Mouse (Mus musculus) forebrain, embryonic 12.5 days (tissue): ENCODE measurements around the gene Gm43951. TPM values are rescaled to one million over a fixed set of nuclear protein-coding genes. Genes with fewer than 3 reads are reported as not detected.

ENCODE experiments used
- ATAC-seq: fragments of 200-750 bp; cut with Nextera tagmentation; 2 replicates; pipeline ENCODE4 v1.8.0; 2017; ENCODE audit warnings: moderate TSS enrichment; ENCODE audit not compliant: low FRiP score
- H3K27ac ChIP-seq: fragments of 300-500 bp; sonication (generic); 2 replicates; pipeline ENCODE4 v1.5.1; 2016; ENCODE audit warnings: mild to moderate bottlenecking
- H3K27me3 ChIP-seq: fragments of 300-500 bp; sonication (generic); 2 replicates; pipeline ENCODE4 v1.6.1; 2016; ENCODE audit warnings: mild to moderate bottlenecking
- H3K36me3 ChIP-seq: fragments of 300-500 bp; sonication (generic); replicated peaks from 2 replicates; pipeline ENCODE4 v1.6.1; 2016; ENCODE audit warnings: mild to moderate bottlenecking
- H3K4me1 ChIP-seq: fragments of 300-500 bp; sonication (generic); 2 replicates; pipeline ENCODE4 v1.6.1; 2016
- H3K4me2 ChIP-seq: fragments of 300-500 bp; sonication (generic); 2 replicates; pipeline ENCODE4 v1.6.1; 2016; ENCODE audit warnings: mild to moderate bottlenecking, moderate library complexity
- H3K4me3 ChIP-seq: fragments of 300-500 bp; sonication (generic); replicated peaks from 2 replicates; pipeline ENCODE4 v1.5.1; 2016; ENCODE audit warnings: mild to moderate bottlenecking
- H3K9ac ChIP-seq: fragments of 300-500 bp; sonication (generic); 2 replicates; pipeline ENCODE4 v1.6.1; 2016; ENCODE audit warnings: mild to moderate bottlenecking
- H3K9me3 ChIP-seq: fragments of 300-500 bp; sonication (generic); 2 replicates; pipeline ENCODE4 v1.6.1; 2016
- WGBS: fragments of 180-500 bp; shearing (Covaris S2); methylation state at CpG from one replicate; pipeline ENCODE4 v1.1.7; 2016; 5-methylcytosine and 5-hydroxymethylcytosine counted together
- polyA plus RNA-seq: library from polyadenylated mRNA; unstranded; fragments of >200 nt; fragmentation: Nextera tagmentation; extraction: Ambion mirVana; gene quantifications from 2 replicates; pipeline ENCODE4 v1.2.1, GENCODE M21; 2016

Gene Gm43951
- polyA plus RNA-seq, 1 experiment from 2014 or later: 0.83 TPM

GRCm38 (mm10) chr11:72224865-72225264 lies 18.2 kb upstream of the Gm43951 start:
- no peaks in the 10 kb centered on the region for H3K9me3 ChIP-seq
- H3K4me1 ChIP-seq: peaks cover 12% of the 10 kb centered on the region
- no peak overlapping the region for H3K9ac ChIP-seq
- H3K27me3 ChIP-seq: peaks cover 6% of the 10 kb centered on the region; the same call in 1 of the 2 replicates
- WGBS: 32% methylated on average over 5 of the region's 5 CpGs
- no peak overlapping the region for H3K27ac ChIP-seq
- peak; percentile 33; the same call in 1 of the 2 replicates for ATAC-seq
- H3K36me3 ChIP-seq: no peaks in the 10 kb centered on the region
- H3K4me2 ChIP-seq: no peak overlapping the region
- H3K4me3 ChIP-seq: no peak overlapping the region

DNA sequence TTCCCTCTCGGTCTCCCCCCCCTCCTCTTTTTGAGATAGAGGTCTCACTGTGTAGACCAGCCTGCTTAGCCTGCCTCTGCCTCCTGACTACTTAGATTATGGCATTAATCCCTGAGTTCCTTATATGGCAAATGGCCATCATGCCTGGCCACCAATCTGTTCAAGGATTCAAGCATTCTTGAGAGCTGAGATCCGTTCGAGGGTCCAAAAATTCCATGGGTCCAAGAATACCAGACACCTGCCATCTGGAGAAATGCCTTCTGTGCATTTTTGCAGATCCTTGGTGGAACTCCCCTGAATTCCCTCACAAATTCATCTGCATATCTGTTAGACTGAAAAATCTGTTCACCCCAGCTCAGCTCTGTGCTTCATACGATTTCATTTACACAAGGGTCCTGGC lies 16.8 kb upstream of the Gm43951 start:
- 81% methylated on average over 4 of the region's 4 CpGs for WGBS
- Histone ChIP-seq H3K9me3 (no peaks in the 10 kb centered on the region), H3K4me2 (no peak overlapping the region), H3K4me3 (no peak overlapping the region), H3K9ac (no peak overlapping the region), H3K4me1 (peaks cover 12% of the 10 kb centered on the region), H3K36me3 (no peaks in the 10 kb centered on the region), H3K27me3 (peaks cover 3% of the 10 kb centered on the region; the same call in 1 of the 2 replicates), H3K27ac (no peak overlapping the region)
- ATAC-seq: no peak

GRCm38 (mm10) chr11:72221278-72221677 lies 14.6 kb upstream of the Gm43951 start:
- no peaks in the 10 kb centered on the region for H3K36me3 ChIP-seq
- whole genome bisulfite sequencing: 15% methylated on average over 6 of the region's 6 CpGs
- H3K4me1 ChIP-seq: peaks cover 14% of the 10 kb centered on the region
- no peak overlapping the region for H3K4me3 ChIP-seq
- no peaks in the 10 kb centered on the region for H3K9me3 ChIP-seq
- no peaks in the 10 kb centered on the region for H3K27me3 ChIP-seq
- H3K9ac ChIP-seq: no peak overlapping the region
- no peak overlapping the region for H3K4me2 ChIP-seq
- H3K27ac ChIP-seq: no peak overlapping the region
- ATAC-seq: no peak

DNA sequence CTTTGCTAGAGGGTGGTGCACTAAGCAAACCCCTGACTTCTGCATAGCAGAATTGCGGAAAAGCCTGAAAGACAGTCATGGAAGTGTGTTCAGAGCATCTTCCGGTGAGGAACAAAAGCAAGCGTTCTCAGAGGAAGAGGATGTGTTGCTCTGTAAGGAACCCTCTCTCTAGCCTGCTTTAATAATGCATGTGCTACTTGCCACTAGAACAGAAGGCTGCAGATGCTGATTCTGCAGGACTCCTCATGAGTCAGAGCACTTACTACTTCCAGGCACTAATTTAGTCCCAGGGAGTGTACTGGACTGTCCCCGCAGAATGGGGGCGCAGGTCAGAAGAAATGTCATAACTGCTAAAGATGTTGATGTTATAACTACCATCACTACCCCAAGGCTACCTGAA lies 10.5 kb upstream of the Gm43951 start:
- WGBS: 86% methylated on average over 5 of the region's 5 CpGs

GRCm38 (mm10) chr11:72215410-72215797 lies 8.8 kb upstream of the Gm43951 start, which contains the start of gene Med31:
Med31 (minus strand) TSS chr11:72215592.
- Histone ChIP-seq H3K9ac (peak within 1 kb of the TSS; percentile 77), H3K4me3 (peak within 1 kb of the TSS; percentile 83), H3K36me3 (peaks cover 22% of the 10 kb centered on the region), H3K27me3 (no peaks in the 10 kb centered on the region), H3K27ac (peak within 1 kb of the TSS; percentile 59; the same call in 1 of the 2 replicates), H3K4me1 (peaks cover 22% of the 10 kb centered on the region), H3K4me2 (peak within 1 kb of the TSS; percentile 95), H3K9me3 (no peaks in the 10 kb centered on the region)
- ATAC-seq: peak; percentile 70
- 4% methylated on average over 29 of the region's 29 CpGs for WGBS

More for the DNA sequence above, 10.5 kb upstream of the Gm43951 start:
- H3K27ac ChIP-seq: no peak overlapping the region
- H3K36me3 ChIP-seq: peaks cover 6% of the 10 kb centered on the region; the same call in 1 of the 2 replicates
- H3K9me3 ChIP-seq: no peaks in the 10 kb centered on the region
- no peak for ATAC-seq
- 0 out of 2 replicates have a peak overlapping the region, but pooled peaks have one; percentile 4 for H3K4me2 ChIP-seq
- H3K27me3 ChIP-seq: no peaks in the 10 kb centered on the region
- H3K4me3 ChIP-seq: no peak overlapping the region
- peaks cover 22% of the 10 kb centered on the region for H3K4me1 ChIP-seq
- no peak overlapping the region for H3K9ac ChIP-seq

GRCm38 (mm10) chr11:72214591-72215409 lies 8.2 kb upstream of the Gm43951 start:
- Histone ChIP-seq H3K9ac (peak overlapping the region; percentile 77), H3K4me2 (peak overlapping the region; percentile 95), H3K9me3 (no peaks in the 10 kb centered on the region), H3K4me1 (peaks cover 22% of the 10 kb centered on the region), H3K27ac (peak overlapping the region; percentile 59; the same call in 1 of the 2 replicates), H3K4me3 (peak overlapping the region; percentile 83), H3K36me3 (peaks cover 28% of the 10 kb centered on the region), H3K27me3 (no peaks in the 10 kb centered on the region)
- WGBS: under 1% methylated on average over 51 of the region's 51 CpGs
- peak; percentile 97 for ATAC-seq

DNA sequence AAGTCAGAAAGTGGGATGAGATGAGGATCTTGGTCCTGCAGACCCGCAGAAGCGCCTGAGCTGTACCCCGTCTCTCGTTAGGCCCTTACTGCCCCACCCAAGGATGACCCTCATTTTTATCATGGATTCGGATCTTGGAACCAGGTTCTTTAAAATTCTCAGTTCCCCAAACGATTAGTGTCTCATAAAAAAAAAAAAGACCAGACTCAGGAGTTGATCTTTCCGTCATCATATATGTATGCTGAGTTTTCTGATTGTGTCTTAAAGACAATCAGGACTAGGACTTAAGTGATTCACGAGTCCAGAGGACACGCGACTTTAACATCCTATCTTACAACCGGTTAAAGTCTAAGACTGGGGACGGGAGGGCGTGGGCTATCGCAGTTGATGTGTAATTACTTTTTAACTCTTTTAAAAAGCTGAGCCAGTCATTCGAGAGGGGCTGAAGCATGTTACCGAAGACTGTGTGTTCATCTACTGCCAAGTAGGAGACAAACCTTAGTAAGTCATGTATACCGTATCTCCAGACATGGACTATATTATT lies 1.3 kb upstream of the Gm43951 start:
- no peaks in the 10 kb centered on the region for H3K9me3 ChIP-seq
- H3K4me2 ChIP-seq: peak overlapping the region; percentile 94
- no peak for ATAC-seq
- H3K4me3 ChIP-seq: peak overlapping the region; percentile 87
- H3K27ac ChIP-seq: peak overlapping the region; percentile 27; the same call in 1 of the 2 replicates
- H3K27me3 ChIP-seq: no peaks in the 10 kb centered on the region
- peak overlapping the region; percentile 88 for H3K9ac ChIP-seq
- 24% methylated on average over 17 of the region's 17 CpGs for WGBS
- H3K4me1 ChIP-seq: peaks cover 41% of the 10 kb centered on the region
- H3K36me3 ChIP-seq: peaks cover 32% of the 10 kb centered on the region

GRCm38 (mm10) chr11:72207204-72207833 lies 679 bp upstream of the Gm43951 start, which contains the start of the genes 4933427D14Rik and Txndc17:
4933427D14Rik (minus strand) TSS chr11:72207459.
Txndc17 (plus strand) TSS chr11:72207547.
- H3K9me3 ChIP-seq: no peaks in the 10 kb centered on the region
- H3K9ac ChIP-seq: peak within 1 kb of the TSS; percentile 88
- ATAC-seq: peak; percentile 92
- H3K36me3 ChIP-seq: peaks cover 28% of the 10 kb centered on the region
- no peaks in the 10 kb centered on the region for H3K27me3 ChIP-seq
- peak within 1 kb of the TSS; percentile 87 for H3K4me3 ChIP-seq
- H3K4me2 ChIP-seq: peak within 1 kb of the TSS; percentile 94
- H3K4me1 ChIP-seq: peaks cover 42% of the 10 kb centered on the region
- WGBS: under 1% methylated on average over 42 of the region's 42 CpGs
- H3K27ac ChIP-seq: peak within 1 kb of the TSS; percentile 71

DNA sequence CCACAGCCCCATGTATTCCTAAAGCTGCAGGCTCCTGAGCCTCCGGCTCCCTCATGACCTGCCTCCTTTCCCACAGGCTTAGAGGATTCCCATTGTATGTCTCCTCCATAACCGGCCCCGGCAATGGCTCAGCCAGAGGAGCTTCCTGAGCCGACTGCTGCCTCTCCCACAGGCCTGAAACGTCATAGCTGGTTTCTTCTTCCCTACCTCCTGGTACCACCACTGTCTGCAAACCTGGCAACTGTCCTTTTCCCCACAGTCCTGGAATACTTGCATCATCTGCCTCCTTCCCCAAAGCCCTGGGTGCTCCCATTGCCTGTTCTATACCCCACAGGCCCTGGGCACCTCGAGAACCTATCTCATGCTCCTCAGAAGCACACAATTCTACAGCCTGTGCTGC lies 1.4 kb downstream of the Gm43951 start:
- no peak overlapping the region for H3K4me2 ChIP-seq
- H3K27me3 ChIP-seq: no peaks in the 10 kb centered on the region
- WGBS: 90% methylated on average over 6 of the region's 6 CpGs
- no peak overlapping the region for H3K27ac ChIP-seq
- no peak for ATAC-seq
- H3K4me1 ChIP-seq: peaks cover 42% of the 10 kb centered on the region
- H3K9me3 ChIP-seq: no peaks in the 10 kb centered on the region
- H3K36me3 ChIP-seq: peaks cover 19% of the 10 kb centered on the region
- H3K4me3 ChIP-seq: peak overlapping the region; percentile 87; the same call in 1 of the 2 replicates
- H3K9ac ChIP-seq: peak overlapping the region; percentile 88; the same call in 1 of the 2 replicates

DNA sequence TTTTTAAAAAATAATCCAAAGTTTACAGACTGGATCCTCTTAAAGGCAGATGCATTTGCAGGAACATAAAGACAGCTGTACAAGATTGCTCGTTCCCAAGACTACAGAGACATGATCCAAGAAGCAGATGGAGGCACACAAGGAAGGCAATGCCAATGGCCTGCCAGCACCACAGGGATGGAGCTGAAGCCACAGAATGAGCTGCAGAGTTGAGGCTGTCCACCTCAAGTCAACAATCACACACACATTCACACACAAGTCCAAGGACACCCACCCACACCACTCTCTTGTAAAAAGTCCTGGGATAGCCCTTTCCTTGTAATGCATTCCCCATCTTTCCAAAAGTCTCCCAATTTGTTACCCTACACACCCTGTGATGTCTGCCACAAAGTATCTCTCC lies 3.2 kb downstream of the Gm43951 start:
- Histone ChIP-seq H3K9me3 (no peaks in the 10 kb centered on the region), H3K4me2 (no peak overlapping the region), H3K4me1 (peaks cover 42% of the 10 kb centered on the region), H3K27ac (no peak overlapping the region), H3K9ac (no peak overlapping the region), H3K4me3 (no peak overlapping the region), H3K27me3 (no peaks in the 10 kb centered on the region), H3K36me3 (peaks cover 17% of the 10 kb centered on the region)
- ATAC-seq: no peak
- 59% methylated on average over 1 of the region's 1 CpGs for WGBS

- no peak overlapping the region for H3K27ac ChIP-seq
- no peak overlapping the region for H3K9ac ChIP-seq
- peaks cover 49% of the 10 kb centered on the region for H3K36me3 ChIP-seq
- H3K4me3 ChIP-seq: no peak overlapping the region
- H3K4me1 ChIP-seq: no peaks in the 10 kb centered on the region
- H3K27me3 ChIP-seq: no peaks in the 10 kb centered on the region
- ATAC-seq: no peak
- 89% methylated on average over 8 of the region's 8 CpGs for WGBS
- no peaks in the 10 kb centered on the region for H3K9me3 ChIP-seq
- no peak overlapping the region for H3K4me2 ChIP-seq
These were observed 10.1 kb downstream of the Gm43951 start for GRCm38 (mm10) chr11:72196506-72196905.

DNA sequence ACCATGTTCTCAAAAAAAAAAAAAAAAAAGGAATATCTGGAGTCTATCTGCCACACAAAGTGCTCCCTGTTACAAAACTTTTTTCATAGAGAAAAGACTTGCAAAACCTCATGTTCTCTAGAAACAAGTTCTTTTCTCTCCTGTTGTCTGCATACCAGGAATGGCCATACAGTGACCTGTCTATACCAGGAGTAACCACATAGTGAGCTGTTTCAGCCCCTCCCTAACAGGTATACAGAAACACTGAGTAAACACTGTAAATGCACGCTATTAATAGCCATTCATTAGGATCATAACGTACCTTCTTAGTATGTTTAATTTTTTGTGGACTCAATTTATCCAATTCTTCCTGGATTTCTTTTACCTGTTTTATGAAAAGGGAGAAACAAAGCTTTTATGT lies 12.4 kb downstream of the Gm43951 start:
- Histone ChIP-seq H3K36me3 (peaks cover 61% of the 10 kb centered on the region), H3K27me3 (no peaks in the 10 kb centered on the region)
- 94% methylated on average over 2 of the region's 2 CpGs for WGBS

More for the DNA sequence above, 12.4 kb downstream of the Gm43951 start:
- no peak overlapping the region for H3K4me2 ChIP-seq
- H3K9me3 ChIP-seq: no peaks in the 10 kb centered on the region
- H3K4me3 ChIP-seq: no peak overlapping the region
- no peak for ATAC-seq
- H3K9ac ChIP-seq: no peak overlapping the region
- H3K27ac ChIP-seq: no peak overlapping the region
- no peaks in the 10 kb centered on the region for H3K4me1 ChIP-seq
